Mouse (Mus musculus): ENCODE data around the gene Slc6a20b. TPM values are rescaled to one million over a fixed set of nuclear protein-coding genes. Genes with fewer than 3 reads are reported as not detected.

The Slc6a20b gene
- polyA plus RNA-seq, 1 experiment from 2014 or later, result 0.09 TPM

Other genes starting within 250 kb of the Slc6a20b start
- gene Limd1, start 153.9 kb downstream of the Slc6a20b start, polyA plus RNA-seq (2014; fragmentation: Nextera tagmentation; extraction: Ambion mirVana), result 23.1 and 23.5 TPM in 2 replicates
- gene Sacm1l, start 102.8 kb downstream of the Slc6a20b start, polyA plus RNA-seq (2014; fragmentation: Nextera tagmentation; extraction: Ambion mirVana), result 46.3 and 56.2 TPM in 2 replicates
- gene Ccr9, start 45.9 kb upstream of the Slc6a20b start, polyA plus RNA-seq (2014; fragmentation: Nextera tagmentation; extraction: Ambion mirVana), result 0.08 and 0.33 TPM in 2 replicates
- 5.0 and 9.3 TPM in 2 replicates for gene Slc6a20a, start 46.3 kb upstream of the Slc6a20b start, polyA plus RNA-seq (2014; fragmentation: Nextera tagmentation; extraction: Ambion mirVana)
- gene Lztfl1, start 85.1 kb upstream of the Slc6a20b start, polyA plus RNA-seq (2014; fragmentation: Nextera tagmentation; extraction: Ambion mirVana), result 62.5 and 63.6 TPM in 2 replicates
- 0.09 TPM in 1 of 2 replicates, not detected in the other for gene Cxcr6, start 173.9 kb upstream of the Slc6a20b start, polyA plus RNA-seq (2014; fragmentation: Nextera tagmentation; extraction: Ambion mirVana)
- gene Fyco1, start 219.3 kb upstream of the Slc6a20b start, polyA plus RNA-seq (2014; fragmentation: Nextera tagmentation; extraction: Ambion mirVana), result 5.2 and 6.9 TPM in 2 replicates
- 0.06 and 0.09 TPM in 2 replicates for gene Xcr1, start 229.5 kb upstream of the Slc6a20b start, polyA plus RNA-seq (2014; fragmentation: Nextera tagmentation; extraction: Ambion mirVana)

Measured in forebrain, embryonic 14.5 days (tissue).